Mouse (Mus musculus) layer of hippocampus, adult 9-10 months (tissue): ENCODE data around the gene Olfr491.

Experiments used
- DNase-seq: peaks from one replicate; pipeline ENCODE4 v3.0.0; 2022; ENCODE audit warnings: low spot score

Gene Olfr491

GRCm38 (mm10) chr7:108313151-108313550 lies at the start of gene Olfr491:
Olfr491 (plus strand) TSS chr7:108313451.
- no peak for DNase-seq

- no peak for DNase-seq
These were observed 24.4 kb upstream of the Olfr491 start, which contains the start of gene Olfr490 for GRCm38 (mm10) chr7:108288834-108289233. Olfr490 (minus strand) TSS chr7:108288934.

- no peak for DNase-seq
These were observed 10.3 kb downstream of the Olfr491 start, which contains the start of gene Olfr492 for GRCm38 (mm10) chr7:108323574-108323973. Olfr492 (minus strand) TSS chr7:108323674.

GRCm38 (mm10) chr7:108346879-108347278 lies 33.6 kb downstream of the Olfr491 start, which contains the start of gene Olfr493:
Olfr493 (minus strand) TSS chr7:108346979.
- DNase-seq, result no peak

GRCm38 (mm10) chr7:108365035-108365434 lies 51.8 kb downstream of the Olfr491 start, which contains the start of gene Olfr494:
Olfr494 (plus strand) TSS chr7:108365335.
- DNase-seq, result no peak
